Mouse (Mus musculus) myocyte (in vitro differentiated cells): ENCODE measurements at regions not wholly inside any gene's neighbourhood (a gene's known extent, or its start where the extent isn't known, plus 50 kb on each side); places are given as distances from the start of the nearest gene placed in this dataset.

Experiments used
- H3K27me3 ChIP-seq: one replicate; pipeline ENCODE4 v1.6.1; 2011; ENCODE audit not compliant: control insufficient read depth, insufficient read depth, insufficient read length
- H3K36me3 ChIP-seq: one replicate; pipeline ENCODE4 v1.6.1; 2011; ENCODE audit not compliant: control insufficient read depth, insufficient read depth
- H3K4me2 ChIP-seq: one replicate; pipeline ENCODE4 v1.6.1; 2011; ENCODE audit warnings: low read depth, control low read depth
- H3K4me3 ChIP-seq: one replicate; pipeline ENCODE4 v1.5.1; 2011; ENCODE audit warnings: mild to moderate bottlenecking, control low read depth, moderate library complexity
- H3K79me2 ChIP-seq: one replicate; pipeline ENCODE4 v1.6.1; 2011; ENCODE audit not compliant: control insufficient read depth, insufficient read depth
- H3ac ChIP-seq: one replicate; pipeline ENCODE4 v1.6.1; 2011; ENCODE audit not compliant: control insufficient read depth, insufficient read length
- CEBPB ChIP-seq: IDR thresholded peaks from 2 replicates; pipeline ENCODE4 v1.6.1; 2011; ENCODE audit warnings: mild to moderate bottlenecking, moderate library complexity; ENCODE audit not compliant: poor library complexity, insufficient read depth, severe bottlenecking
- E2F4 ChIP-seq: IDR thresholded peaks from one replicate; pipeline ENCODE4 v1.6.1; 2011; ENCODE audit warnings: mild to moderate bottlenecking, control low read depth, moderate library complexity; ENCODE audit not compliant: insufficient read depth
- MAX ChIP-seq: IDR thresholded peaks from one replicate; pipeline ENCODE4 v1.6.1; 2011; ENCODE audit warnings: low read depth, mild to moderate bottlenecking, control low read depth
- MYOD1 ChIP-seq, 3 experiments: IDR thresholded peaks; one replicate each; pipeline ENCODE4 v1.6.1; 2011; ENCODE audit warnings: control low read depth in 2 of 3, low read depth in 2 of 3, mild to moderate bottlenecking in 2 of 3, moderate library complexity in 1 of 3; ENCODE audit not compliant: insufficient read length in 2 of 3, control insufficient read depth in 1 of 3
- MYOG ChIP-seq, 3 experiments: IDR thresholded peaks; one replicate each; pipeline ENCODE4 v1.6.1; 2011; ENCODE audit warnings: control low read depth in 2 of 3, low read depth in 2 of 3, mild to moderate bottlenecking in 2 of 3; ENCODE audit not compliant: insufficient read length in 2 of 3, control insufficient read depth in 1 of 3, insufficient read depth in 1 of 3
- POLR2A ChIP-seq: IDR thresholded peaks from one replicate; pipeline ENCODE4 v1.6.1; 2011; ENCODE audit warnings: low read depth, mild to moderate bottlenecking, control low read depth, moderate library complexity; ENCODE audit not compliant: insufficient read length
- POLR2AphosphoS2 ChIP-seq: IDR thresholded peaks from one replicate; pipeline ENCODE4 v1.6.1; 2011; ENCODE audit warnings: low read depth, control low read depth; ENCODE audit not compliant: insufficient read length
- REST ChIP-seq: IDR thresholded peaks from one replicate; pipeline ENCODE4 v1.6.1; 2011; ENCODE audit warnings: mild to moderate bottlenecking, control low read depth, moderate library complexity; ENCODE audit not compliant: insufficient read depth, insufficient read length
- SRF ChIP-seq: IDR thresholded peaks from one replicate; pipeline ENCODE4 v1.6.1; 2011; ENCODE audit warnings: low read depth; ENCODE audit not compliant: control insufficient read depth, insufficient read length
- TCF12 ChIP-seq: IDR thresholded peaks from one replicate; pipeline ENCODE4 v1.6.1; 2011; ENCODE audit warnings: mild to moderate bottlenecking, control low read depth; ENCODE audit not compliant: poor library complexity, insufficient read depth, severe bottlenecking
- TCF3 ChIP-seq: IDR thresholded peaks from one replicate; pipeline ENCODE4 v1.6.1; 2011; ENCODE audit warnings: low read depth, control low read depth; ENCODE audit not compliant: insufficient read length
- USF1 ChIP-seq: IDR thresholded peaks from one replicate; pipeline ENCODE4 v1.6.1; 2011; ENCODE audit warnings: low read depth, mild to moderate bottlenecking, control low read depth, moderate library complexity

DNA sequence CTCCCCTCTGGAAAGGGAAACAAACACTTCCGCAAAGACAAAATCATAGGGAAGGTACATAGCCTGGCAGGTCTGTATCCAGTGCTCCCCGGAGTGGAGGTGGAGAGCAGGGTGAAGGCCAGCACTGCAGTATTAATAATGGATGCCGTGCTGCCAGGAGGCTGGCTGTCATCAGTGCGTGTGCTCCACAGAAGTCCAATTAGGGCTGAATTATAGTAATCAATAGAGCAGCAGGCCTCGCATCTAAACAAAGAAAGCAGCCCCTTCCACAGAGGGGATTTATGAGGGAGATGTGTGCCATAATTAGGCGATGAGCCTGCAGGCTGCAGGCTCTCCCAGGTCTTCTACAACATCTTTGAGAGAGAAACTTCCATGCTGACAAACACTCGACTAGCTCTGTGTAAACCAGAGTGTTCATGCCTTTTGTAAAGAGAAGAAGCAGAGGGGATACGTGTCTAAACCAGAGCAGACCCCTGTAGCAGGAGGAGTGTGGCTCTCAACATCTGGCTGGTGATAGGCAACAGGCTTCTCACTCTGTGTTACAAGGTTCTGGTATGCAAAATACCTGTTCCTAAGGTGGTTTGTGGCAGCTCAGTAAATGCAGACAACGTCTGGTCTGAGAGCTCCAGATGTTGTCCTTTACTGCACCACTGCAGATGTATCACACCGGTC, 334.5 kb upstream of the Vstm2b start:
- H3K36me3 ChIP-seq = no peaks in the 10 kb centered on the region
- no peak overlapping the region for H3ac ChIP-seq
- no peaks in the 10 kb centered on the region for H3K79me2 ChIP-seq
- no peaks in the 10 kb centered on the region for H3K27me3 ChIP-seq
- H3K4me3 ChIP-seq = no peak overlapping the region
- TF ChIP-seq USF1 (no peak), SRF (no peak), E2F4 (no peak), MYOG (IDR thresholded peaks at IDR 0.05; ENCODE audit: control insufficient read depth in 1 of 3, insufficient read depth in 1 of 3, insufficient read length in 2 of 3, low read depth in 2 of 3) (no peak), MAX (no peak), TCF12 (no peak), REST (no peak), CEBPB (no peak), POLR2A (no peak), MYOD1 (IDR thresholded peaks at IDR 0.05; ENCODE audit: control insufficient read depth in 1 of 3, insufficient read length in 2 of 3, low read depth in 2 of 3) (no peak)
- H3K4me2 ChIP-seq = no peak overlapping the region

GRCm38 (mm10) chr7:40575971-40576370, 322.2 kb upstream of the Vstm2b start:
- Histone ChIP-seq H3K4me3 (no peak overlapping the region), H3K27me3 (no peaks in the 10 kb centered on the region), H3K4me2 (no peak overlapping the region), H3K36me3 (no peaks in the 10 kb centered on the region), H3ac (no peak overlapping the region), H3K79me2 (no peaks in the 10 kb centered on the region)
- no peak for TF ChIP-seq REST

- no peak for TF ChIP-seq POLR2AphosphoS2
- TF ChIP-seq CEBPB = no peak
- TF ChIP-seq USF1 = no peak
- TF ChIP-seq REST = no peak
- H3K4me2 ChIP-seq = no peak overlapping the region
- no peak overlapping the region for H3K4me3 ChIP-seq
- H3K36me3 ChIP-seq = no peaks in the 10 kb centered on the region
- no peak overlapping the region for H3ac ChIP-seq
- no peaks in the 10 kb centered on the region for H3K27me3 ChIP-seq
- H3K79me2 ChIP-seq = no peaks in the 10 kb centered on the region
Observed at GRCm38 (mm10) chr7:40577365-40577764, 320.8 kb upstream of the Vstm2b start.

DNA sequence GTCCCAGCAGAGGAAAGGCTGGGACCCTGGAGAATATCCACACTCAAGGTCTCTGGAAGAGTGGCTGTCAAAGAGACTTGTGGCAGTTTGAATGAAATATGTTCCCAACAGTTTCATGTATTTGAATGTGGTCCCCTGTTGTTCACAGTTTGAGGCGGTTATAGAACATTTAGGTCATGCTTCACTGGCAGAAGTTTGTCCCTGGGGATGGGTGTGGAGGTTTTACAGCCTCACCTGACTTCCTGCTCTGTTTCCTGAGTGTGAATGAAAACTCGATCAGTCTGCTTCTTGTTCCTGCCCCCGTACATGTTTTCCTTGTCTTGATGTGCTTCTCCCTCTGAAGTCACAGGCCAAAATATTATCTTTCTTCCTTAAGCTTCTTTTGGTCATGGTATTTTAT, 277.4 kb upstream of the Vstm2b start:
- Histone ChIP-seq H3K27me3 (no peaks in the 10 kb centered on the region), H3ac (no peak overlapping the region), H3K4me2 (no peak overlapping the region), H3K4me3 (no peak overlapping the region), H3K36me3 (no peaks in the 10 kb centered on the region), H3K79me2 (no peaks in the 10 kb centered on the region)
- TF ChIP-seq USF1 = no peak
- no peak for TF ChIP-seq REST
- TF ChIP-seq SRF = no peak
- TF ChIP-seq MYOD1 (IDR thresholded peaks at IDR 0.05; ENCODE audit: control insufficient read depth in 1 of 3, insufficient read length in 2 of 3, low read depth in 2 of 3) = no peak
- no peak for TF ChIP-seq POLR2A
- no peak for TF ChIP-seq MAX
- TF ChIP-seq POLR2AphosphoS2 = no peak
- TF ChIP-seq TCF3 = no peak
- TF ChIP-seq E2F4 = no peak
- no peak for TF ChIP-seq CEBPB
- no peak for TF ChIP-seq TCF12
- TF ChIP-seq MYOG (IDR thresholded peaks at IDR 0.05; ENCODE audit: control insufficient read depth in 1 of 3, insufficient read depth in 1 of 3, insufficient read length in 2 of 3, low read depth in 2 of 3) = no peak

- Histone ChIP-seq H3K4me3 (no peak overlapping the region), H3K4me2 (no peak overlapping the region), H3ac (no peak overlapping the region), H3K27me3 (no peaks in the 10 kb centered on the region), H3K36me3 (no peaks in the 10 kb centered on the region), H3K79me2 (no peaks in the 10 kb centered on the region)
- TF ChIP-seq POLR2AphosphoS2 (no peak), TCF12 (no peak), CEBPB (no peak), TCF3 (no peak), MYOG (IDR thresholded peaks at IDR 0.05; ENCODE audit: control insufficient read depth in 1 of 3, insufficient read depth in 1 of 3, insufficient read length in 2 of 3, low read depth in 2 of 3) (no peak), USF1 (no peak), POLR2A (no peak), MYOD1 (IDR thresholded peaks at IDR 0.05; ENCODE audit: control insufficient read depth in 1 of 3, insufficient read length in 2 of 3, low read depth in 2 of 3) (no peak), SRF (no peak), MAX (no peak), REST (no peak), E2F4 (no peak)
Observed at GRCm38 (mm10) chr7:40622811-40623210, 275.3 kb upstream of the Vstm2b start.
